Mouse (Mus musculus): ENCODE results near the gene Lamc1.

- no peak for TF ChIP-seq CTCF (IDR thresholded peaks at IDR 0.05; ENCODE audit: control insufficient read depth, insufficient read depth, insufficient replicate concordance, low read depth, low read length)
- no peak for TF ChIP-seq POLR2A (IDR thresholded peaks at IDR 0.05; ENCODE audit: control insufficient read depth, low read depth, low read length)
These were observed 80.9 kb downstream of the Lamc1 start for GRCm38 (mm10) chr1:153251590-153252206.

Data from testis, adult 2 months (tissue).